Mouse (Mus musculus) hindbrain, embryonic 11.5 days (tissue): ENCODE measurements around the gene Bet1l. TPM values are rescaled to one million over a fixed set of nuclear protein-coding genes. Genes with fewer than 3 reads are reported as not detected.

Experiments
- ATAC-seq: fragments of 200-750 bp; cut with Nextera tagmentation; 2 replicates; pipeline ENCODE4 v1.8.0; 2017; ENCODE audit warnings: mild to moderate bottlenecking, moderate TSS enrichment, moderate library complexity; ENCODE audit not compliant: low FRiP score
- DNase-seq: peaks from one replicate; pipeline ENCODE4 v3.0.0-alpha.2; 2015; ENCODE audit warnings: low spot score
- H3K27ac ChIP-seq: fragments of 300-500 bp; sonication (generic); 2 replicates; pipeline ENCODE4 v1.5.1; 2014; ENCODE audit warnings: mild to moderate bottlenecking, low read depth, low read length
- H3K27me3 ChIP-seq: fragments of 300-500 bp; sonication (generic); 2 replicates; pipeline ENCODE4 v1.6.1; 2014; ENCODE audit warnings: mild to moderate bottlenecking, low read length, moderate library complexity, mixed read lengths; ENCODE audit not compliant: control insufficient read depth, insufficient read depth
- H3K36me3 ChIP-seq: fragments of 300-500 bp; sonication (generic); 2 replicates; pipeline ENCODE4 v1.6.1; 2014; ENCODE audit warnings: mild to moderate bottlenecking, low read length, moderate library complexity, mixed read lengths; ENCODE audit not compliant: control insufficient read depth, insufficient read depth
- H3K4me1 ChIP-seq: fragments of 300-500 bp; sonication (generic); replicated peaks from 2 replicates; pipeline ENCODE4 v1.6.1; 2014; ENCODE audit warnings: low read length, mixed read lengths; ENCODE audit not compliant: control insufficient read depth, insufficient read depth
- H3K4me2 ChIP-seq: fragments of 300-500 bp; sonication (generic); replicated peaks from 2 replicates; pipeline ENCODE4 v1.6.1; 2014; ENCODE audit warnings: mild to moderate bottlenecking, low read depth, low read length
- H3K4me3 ChIP-seq: fragments of 300-500 bp; sonication (generic); 2 replicates; pipeline ENCODE4 v1.5.1; 2014; ENCODE audit warnings: low read depth, low read length
- H3K9ac ChIP-seq: fragments of 300-500 bp; sonication (generic); 2 replicates; pipeline ENCODE4 v1.6.1; 2014; ENCODE audit warnings: low read depth, low read length
- H3K9me3 ChIP-seq: fragments of 300-500 bp; sonication (generic); 2 replicates; pipeline ENCODE4 v1.6.1; 2016; ENCODE audit warnings: low read length; ENCODE audit not compliant: control insufficient read depth
- WGBS: fragments of 180-500 bp; shearing (Covaris S2); extraction: QIAGEN DNeasy Blood & Tissue Kit; methylation state at CpG from one replicate; pipeline ENCODE4 v1.1.7; 2014; 5-methylcytosine and 5-hydroxymethylcytosine counted together
- polyA plus RNA-seq: library from polyadenylated mRNA; unstranded; fragments of >200 nt; fragmentation: Nextera tagmentation; extraction: Ambion mirVana; gene quantifications from 2 replicates; pipeline ENCODE4 v1.2.1, GENCODE M21; 2014

Bet1l gene
- polyA plus RNA-seq, 1 experiment from 2014 or later = 28.9 TPM

- no peak within 1 kb of the TSS for H3K27ac ChIP-seq
- H3K9ac ChIP-seq = no peak within 1 kb of the TSS
- H3K36me3 ChIP-seq = no peaks in the 10 kb centered on the region
- DNase-seq (peak; percentile 92), ATAC-seq (peak; percentile 77)
- H3K4me3 ChIP-seq = no peak within 1 kb of the TSS
- H3K4me1 ChIP-seq = no peaks in the 10 kb centered on the region
- no peaks in the 10 kb centered on the region; the same call in 1 of the 2 replicates for H3K27me3 ChIP-seq
- 34% methylated on average over 14 of the region's 14 CpGs for whole genome bisulfite sequencing
- no peaks in the 10 kb centered on the region for H3K9me3 ChIP-seq
- no peak within 1 kb of the TSS for H3K4me2 ChIP-seq
Observed at GRCm38 (mm10) chr7:140844905-140845665, 12.3 kb downstream of the Bet1l start, which contains the start of gene Scgb1c1. TSS of gene Scgb1c1 (plus strand) at chr7:140845547.

- Histone ChIP-seq H3K4me2 (no peak overlapping the region), H3K27me3 (no peaks in the 10 kb centered on the region; the same call in 1 of the 2 replicates), H3K4me1 (no peaks in the 10 kb centered on the region), H3K27ac (no peak overlapping the region), H3K4me3 (no peak overlapping the region), H3K9ac (no peak overlapping the region), H3K9me3 (no peaks in the 10 kb centered on the region), H3K36me3 (no peaks in the 10 kb centered on the region)
- ATAC-seq (no peak), DNase-seq (no peak)
- 70% methylated on average over 7 of the region's 7 CpGs for WGBS
Observed at GRCm38 (mm10) chr7:140843806-140844205, 13.6 kb downstream of the Bet1l start.

- H3K27ac ChIP-seq = no peak overlapping the region
- H3K27me3 ChIP-seq = no peaks in the 10 kb centered on the region; the same call in 1 of the 2 replicates
- ATAC-seq (no peak), DNase-seq (no peak)
- H3K9me3 ChIP-seq = no peaks in the 10 kb centered on the region
- no peak overlapping the region for H3K4me3 ChIP-seq
- H3K4me2 ChIP-seq = no peak overlapping the region
- no peaks in the 10 kb centered on the region for H3K36me3 ChIP-seq
- no peak overlapping the region for H3K9ac ChIP-seq
- WGBS = 39% methylated on average over 19 of the region's 19 CpGs
- no peaks in the 10 kb centered on the region for H3K4me1 ChIP-seq
Observed at GRCm38 (mm10) chr7:140840750-140841735, 16.3 kb downstream of the Bet1l start.

GRCm38 (mm10) chr7:140839556-140839955 is 17.8 kb downstream of the Bet1l start:
- H3K4me1 ChIP-seq = no peaks in the 10 kb centered on the region
- no peaks in the 10 kb centered on the region for H3K36me3 ChIP-seq
- DNase-seq (no peak), ATAC-seq (no peak)
- H3K4me2 ChIP-seq = no peak overlapping the region
- H3K9ac ChIP-seq = no peak overlapping the region
- no peaks in the 10 kb centered on the region for H3K9me3 ChIP-seq
- no peaks in the 10 kb centered on the region; the same call in 1 of the 2 replicates for H3K27me3 ChIP-seq
- no peak overlapping the region for H3K4me3 ChIP-seq
- H3K27ac ChIP-seq = no peak overlapping the region
- 70% methylated on average over 5 of the region's 5 CpGs for WGBS

GRCm38 (mm10) chr7:140836243-140837115 is 20.9 kb downstream of the Bet1l start:
- WGBS = 85% methylated on average over 9 of the region's 9 CpGs
- no peak overlapping the region for H3K4me3 ChIP-seq
- no peaks in the 10 kb centered on the region for H3K9me3 ChIP-seq
- H3K9ac ChIP-seq = no peak overlapping the region
- H3K4me2 ChIP-seq = no peak overlapping the region
- H3K36me3 ChIP-seq = no peaks in the 10 kb centered on the region
- no peaks in the 10 kb centered on the region for H3K27me3 ChIP-seq
- no peak overlapping the region for H3K27ac ChIP-seq
- no peak for DNase-seq
- no peaks in the 10 kb centered on the region for H3K4me1 ChIP-seq
- ATAC-seq = no peak

- 88% methylated on average over 2 of the region's 2 CpGs for WGBS
- DNase-seq = no peak
- H3K36me3 ChIP-seq = no peaks in the 10 kb centered on the region
- no peaks in the 10 kb centered on the region for H3K4me1 ChIP-seq
- H3K4me2 ChIP-seq = no peak overlapping the region
- no peaks in the 10 kb centered on the region for H3K9me3 ChIP-seq
- no peak overlapping the region for H3K9ac ChIP-seq
- H3K4me3 ChIP-seq = no peak overlapping the region
- H3K27me3 ChIP-seq = no peaks in the 10 kb centered on the region
- no peak for ATAC-seq
- no peak overlapping the region for H3K27ac ChIP-seq
Observed at GRCm38 (mm10) chr7:140835758-140836087, 21.7 kb downstream of the Bet1l start.

- H3K9ac ChIP-seq = no peak within 1 kb of the TSS
- H3K4me3 ChIP-seq = no peak within 1 kb of the TSS
- WGBS = 42% methylated on average over 20 of the region's 20 CpGs
- H3K27me3 ChIP-seq = no peaks in the 10 kb centered on the region
- no peaks in the 10 kb centered on the region for H3K36me3 ChIP-seq
- H3K27ac ChIP-seq = no peak within 1 kb of the TSS
- H3K4me2 ChIP-seq = no peak within 1 kb of the TSS
- ATAC-seq (no peak), DNase-seq (no peak)
- no peaks in the 10 kb centered on the region for H3K4me1 ChIP-seq
- H3K9me3 ChIP-seq = no peaks in the 10 kb centered on the region
Observed at GRCm38 (mm10) chr7:140834968-140835757, 22.2 kb downstream of the Bet1l start, which contains the start of gene Urah. TSS of gene Urah (plus strand) at chr7:140835018.
